Mouse (Mus musculus) regulatory T cell (primary cell): ENCODE data around the gene Olfr1128.
"Not testable (repeated sequence)": the region's sequence is repeated elsewhere in the genome, so short reads cannot be mapped to it uniquely, and the experiment has no call there.

ENCODE experiments used
- in situ Hi-C: fragments of 300-600 bp; cut with MboI, MseI; formaldehyde crosslinking; loops from one replicate; pipeline ENCODE4 v1.15.1; 2025; ENCODE audit warnings: high pct_unique_total_duplicates

The Olfr1128 gene

DNA sequence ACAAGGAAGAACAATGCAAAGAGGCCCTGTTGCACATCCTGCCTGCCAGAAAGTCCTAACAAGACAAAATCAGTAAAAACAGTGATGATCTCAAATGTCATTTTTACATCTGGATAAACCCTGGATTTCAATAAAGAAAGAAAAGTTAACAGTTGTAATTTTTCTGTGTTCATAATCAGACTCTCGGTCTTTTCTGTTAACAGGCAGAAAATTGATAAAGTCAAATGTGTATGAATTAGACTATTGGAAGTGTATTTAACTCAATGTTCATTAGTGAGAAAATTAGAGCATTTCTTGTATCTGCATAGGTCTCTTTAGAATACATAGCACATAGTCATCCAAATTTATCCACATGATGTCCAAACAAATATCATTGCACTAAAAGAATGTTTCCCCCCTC, at the start of gene Olfr1128:
TSS of gene Olfr1128 (minus strand) at position 101 of the 400 bp plus-strand sequence.
- in situ Hi-C loops, result no loop called here

DNA sequence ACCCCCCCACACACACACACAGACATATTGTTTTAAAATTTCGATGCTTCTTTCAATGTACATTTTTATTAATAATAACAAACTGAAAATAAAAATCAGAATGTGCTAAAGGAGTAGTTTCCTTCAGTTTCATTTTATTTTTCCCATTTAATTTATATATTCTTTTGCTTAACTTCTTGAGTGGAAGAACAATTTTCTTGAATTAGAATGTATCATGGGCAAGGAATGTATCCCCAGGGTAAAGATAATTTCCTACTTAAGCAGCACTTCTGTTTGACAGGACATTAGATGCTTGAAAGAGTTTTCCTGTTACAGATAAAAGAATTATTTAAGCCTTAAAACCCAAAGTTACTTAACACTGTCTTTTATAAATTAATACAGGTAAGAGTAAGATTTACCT, 28.3 kb upstream of the Olfr1128 start, which contains the start of gene Olfr1129:
TSS of gene Olfr1129 (plus strand) at position 301 of the 400 bp plus-strand sequence.
- in situ Hi-C loops, result not testable (repeated sequence)

DNA sequence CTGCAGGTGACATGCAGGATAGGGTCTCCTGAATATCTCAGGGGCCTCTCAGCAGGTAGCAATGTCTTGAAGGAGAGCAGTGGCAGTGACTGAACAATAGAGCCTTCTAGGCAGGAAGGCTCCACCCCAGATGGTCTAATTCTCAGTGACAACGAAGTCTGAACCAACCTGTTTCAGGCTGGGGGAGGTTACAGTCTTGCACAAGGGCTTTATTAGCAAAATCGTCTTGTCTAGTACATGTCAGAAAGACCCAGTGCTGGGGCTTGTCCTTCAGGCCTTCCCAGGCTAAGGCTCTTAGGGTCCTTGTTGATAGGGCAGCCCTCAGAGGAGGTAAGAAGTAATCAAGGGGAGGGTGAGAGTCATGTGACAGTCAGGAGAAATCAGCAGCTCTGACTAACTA, 10.5 kb downstream of the Olfr1128 start:
- in situ Hi-C loops, result no loop called here

DNA sequence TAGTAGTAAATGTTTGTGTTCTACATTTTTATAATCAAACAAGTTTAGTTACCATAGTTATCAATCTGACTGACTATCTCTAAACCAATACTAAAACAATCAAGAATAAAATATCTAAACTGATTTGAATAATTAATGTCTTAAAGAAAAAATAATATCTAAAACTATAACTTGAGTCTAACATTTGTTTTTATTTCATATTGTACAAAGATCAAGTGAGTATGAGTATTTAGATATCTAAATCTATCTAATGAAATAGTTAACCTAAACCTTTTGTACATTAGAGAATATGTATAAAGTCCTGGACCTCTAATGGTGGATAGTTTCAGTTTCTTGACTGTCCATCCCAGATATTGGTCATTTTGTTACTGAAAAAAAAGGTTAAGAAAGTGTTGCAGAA, 13.8 kb downstream of the Olfr1128 start, which contains the start of gene Olfr153:
TSS of gene Olfr153 (plus strand) at position 301 of the 400 bp plus-strand sequence.
- in situ Hi-C loops, result no loop called here

DNA sequence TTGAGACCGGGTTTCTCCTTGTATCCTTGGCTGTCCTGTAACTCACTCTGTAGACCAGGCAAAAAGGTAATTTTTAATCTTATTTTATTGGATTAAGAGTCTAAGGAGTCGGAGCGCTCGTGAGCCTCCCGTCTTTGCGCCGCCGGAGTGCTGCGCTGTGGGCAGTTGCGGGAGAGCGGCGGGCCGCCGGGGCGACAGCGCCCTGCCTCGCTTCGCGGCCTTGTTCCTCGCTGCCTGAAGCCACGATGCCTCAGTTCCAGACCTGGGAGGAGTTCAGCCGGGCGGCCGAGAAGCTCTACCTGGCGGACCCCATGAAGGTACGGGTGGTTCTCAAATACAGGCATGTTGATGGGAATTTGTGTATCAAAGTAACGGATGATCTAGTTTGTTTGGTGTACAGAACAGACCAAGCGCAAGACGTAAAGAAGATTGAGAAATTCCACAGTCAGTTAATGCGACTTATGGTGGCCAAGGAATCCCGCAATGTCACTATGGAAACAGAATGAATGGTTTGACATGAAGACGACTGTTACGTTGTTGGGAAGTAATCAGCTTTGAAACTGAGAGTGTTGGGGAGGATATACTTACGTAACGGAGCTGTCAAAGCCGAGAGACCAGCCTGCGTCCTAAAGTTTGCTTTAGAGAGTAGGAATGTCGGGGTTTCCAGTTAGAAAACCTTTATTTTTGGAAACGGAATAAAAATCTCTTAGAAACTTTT, 19.3 kb downstream of the Olfr1128 start:
- in situ Hi-C loops, result not testable (repeated sequence)

DNA sequence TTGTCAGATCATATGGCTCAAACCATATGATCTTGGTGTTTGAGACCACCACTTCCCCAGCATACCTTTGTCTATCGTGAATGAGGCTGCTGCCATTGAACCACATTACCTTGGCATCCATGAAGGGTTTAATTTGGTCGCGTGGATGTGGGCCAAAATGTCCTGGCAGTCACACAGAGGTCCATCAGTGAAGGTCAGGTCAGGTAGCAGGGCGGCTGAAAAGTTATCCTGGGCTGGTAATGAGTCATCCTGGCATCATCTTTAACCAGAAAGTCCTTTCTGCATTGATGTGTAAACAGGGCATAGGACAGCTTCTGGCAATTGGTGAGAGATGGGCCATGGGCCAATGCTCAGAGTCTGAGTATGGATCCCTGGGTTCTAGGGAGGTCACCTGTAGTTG, 24.7 kb downstream of the Olfr1128 start:
- in situ Hi-C loops, result no loop called here

DNA sequence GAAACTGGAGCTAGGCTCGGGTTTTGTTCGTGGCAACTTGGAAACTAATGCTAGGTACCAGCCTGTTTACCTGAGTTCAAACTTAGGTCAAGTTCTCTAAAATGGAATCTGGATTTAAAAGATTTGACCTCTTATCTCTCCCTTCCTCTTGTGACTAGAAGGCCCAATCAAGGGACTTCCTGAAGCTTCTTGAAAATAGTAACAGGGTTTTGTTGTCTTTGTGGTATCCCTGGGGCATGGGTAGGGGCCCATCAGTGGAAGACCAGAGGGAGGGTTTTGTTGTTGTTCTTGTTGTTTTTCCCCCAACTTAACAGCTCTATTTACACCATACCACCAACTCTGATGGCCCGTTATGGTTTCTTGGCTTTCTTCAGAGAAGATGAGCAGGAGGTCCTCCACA, 28.8 kb downstream of the Olfr1128 start:
- in situ Hi-C loops, result no loop called here

DNA sequence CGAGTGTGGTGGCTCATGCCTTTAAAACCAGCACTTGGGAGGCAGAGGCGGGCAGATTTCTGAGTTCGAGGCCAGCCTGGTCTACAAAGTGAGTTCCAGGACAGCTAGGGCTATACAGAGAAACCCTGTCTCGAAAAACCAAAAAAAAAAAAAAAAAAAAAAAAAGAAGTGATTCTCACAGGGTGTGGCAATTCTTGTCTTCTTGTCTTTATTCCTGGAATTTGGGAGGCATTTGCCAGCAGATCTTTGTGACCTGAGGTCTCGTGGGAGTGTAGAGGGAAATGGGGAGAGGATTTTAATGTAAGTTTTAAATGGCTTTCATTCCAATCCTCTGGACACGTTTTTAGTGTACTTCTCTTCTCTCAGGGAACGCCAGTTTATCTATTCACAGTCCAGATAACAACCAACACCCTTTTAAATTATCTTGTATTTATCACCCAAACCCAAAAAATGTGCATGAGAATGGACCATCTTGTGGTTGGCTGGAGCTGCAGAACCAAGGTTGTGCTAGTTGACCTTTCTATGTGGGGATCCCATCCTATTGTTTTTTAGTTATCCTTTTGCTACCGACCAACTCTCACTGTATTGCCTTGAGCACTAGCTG, 29.8 kb downstream of the Olfr1128 start:
- in situ Hi-C loops, result no loop called here

DNA sequence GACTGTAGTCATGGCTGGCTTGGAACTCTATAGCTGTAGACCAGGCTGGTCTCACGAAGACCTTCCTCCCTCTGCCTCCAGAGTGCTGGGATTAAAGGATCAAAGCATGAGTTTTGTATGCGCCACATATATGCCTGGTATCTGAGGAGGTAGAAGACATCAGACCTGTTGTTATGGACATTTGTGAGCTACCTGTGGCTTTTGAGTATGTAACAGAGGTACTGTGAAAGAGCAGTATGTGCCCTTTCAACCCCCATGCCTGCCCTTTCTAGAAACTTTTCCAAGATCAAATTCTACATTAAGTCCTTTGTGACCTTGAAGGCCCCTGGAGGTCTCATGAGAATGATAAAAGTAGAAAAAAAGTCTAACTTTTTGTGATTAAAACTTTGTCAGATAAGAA, 30.3 kb downstream of the Olfr1128 start:
- in situ Hi-C loops, result no loop called here

DNA sequence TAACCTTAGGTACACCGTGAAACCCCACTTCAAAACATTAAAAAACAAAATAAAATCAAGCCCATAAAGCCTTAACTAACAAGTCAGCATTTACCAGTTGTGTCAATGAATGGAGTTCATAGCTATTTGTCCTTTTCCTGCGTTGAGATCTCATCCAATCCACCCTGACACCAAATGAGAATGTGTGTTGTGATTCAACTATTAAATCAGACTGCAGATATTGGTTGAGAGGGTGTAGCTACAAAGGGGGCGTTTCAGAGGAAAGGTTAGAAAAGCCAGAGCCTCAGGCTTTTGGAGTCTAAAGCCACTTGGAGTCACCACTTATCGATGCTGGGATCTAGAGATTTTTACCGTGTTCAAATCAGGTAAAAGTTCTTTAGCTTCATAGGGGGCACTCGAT, 39.1 kb downstream of the Olfr1128 start, which contains the start of gene Pramel6:
TSS of gene Pramel6 (plus strand) at position 301 of the 400 bp plus-strand sequence.
- in situ Hi-C loops, result no loop called here

DNA sequence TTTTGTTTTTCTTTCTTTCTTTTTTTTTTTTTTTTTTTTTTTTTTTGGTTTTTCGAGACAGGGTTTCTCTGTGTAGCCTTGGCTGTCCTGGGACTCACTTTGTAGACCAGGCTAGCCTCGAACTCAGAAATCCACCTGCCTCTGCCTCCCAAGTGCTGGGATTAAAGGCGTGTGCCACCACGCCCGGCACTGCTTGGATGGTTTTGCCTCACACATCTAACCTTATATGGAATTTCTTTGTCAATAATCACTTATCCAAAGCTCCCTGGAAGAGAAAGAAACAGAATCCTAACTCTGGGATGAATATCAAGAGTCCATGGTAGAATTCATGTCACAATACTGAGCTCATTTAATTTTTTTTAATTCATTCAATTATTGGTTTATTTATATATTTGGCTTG, 48.3 kb downstream of the Olfr1128 start, which contains the start of gene Pramel7:
TSS of gene Pramel7 (minus strand) at position 101 of the 400 bp plus-strand sequence.
- in situ Hi-C loops, result not testable (repeated sequence)
